Mouse (Mus musculus): ENCODE measurements around the gene Cnot1.

GRCm38 (mm10) chr8:95808631-95809030 is 1.4 kb upstream of the Cnot1 start:
- TF ChIP-seq ZNF384 (IDR thresholded peaks at IDR 0.05; ENCODE audit: low read depth, low read length) (no peak), CHD2 (IDR thresholded peaks at IDR 0.05; ENCODE audit: low read depth, low read length) (no peak), ZC3H11A (IDR thresholded peaks at IDR 0.05; ENCODE audit: borderline replicate concordance, low read depth, low read length) (no peak), HCFC1 (IDR thresholded peaks at IDR 0.05; ENCODE audit: borderline replicate concordance, insufficient read depth, low read length) (no peak)

Data from ES-E14 (cell line).